ENCODE assay signal across 24 mouse cellular contexts in genomic region chr2:171638931-171639330, GRCm38 (mm10).
"Had no signal": no experiment of that assay in that cellular context is flagged by ENCODE, and none has a peak within 500 bp of the region (broad histone marks: within the 10 kb centered on the region; RNA-seq: fewer than 3 reads in every experiment).

No protein-coding gene starts in this region.

- DNase-seq: kidney, adult 18-20 months; kidney, adult 9 months; kidney, postnatal 14 days; layer of hippocampus, adult 9-11 months; lung, adult 18-20 months; lung, postnatal 14 days; retina, postnatal 1 day; right cerebral cortex, postnatal 25 days; spleen, adult 18-20 months; thymus, adult 2 months; thymus, postnatal 14 days; thymus, postnatal 4 days had no signal

- H3K4me2 ChIP-seq: limb, embryonic 12.5 days; limb, embryonic 15.5 days; lung, embryonic 15.5 days; midbrain, embryonic 13.5 days; neural tube, embryonic 13.5 days; stomach, embryonic 15.5 days had no signal

- ATAC-seq: intestine, embryonic 16.5 days; midbrain, embryonic 13.5 days; midbrain, embryonic 16.5 days had no signal

- H3K9me3 ChIP-seq: limb, embryonic 12.5 days; limb, embryonic 15.5 days; lung, embryonic 15.5 days; midbrain, embryonic 13.5 days; neural tube, embryonic 13.5 days; stomach, embryonic 15.5 days had no signal

- H3K4me3 ChIP-seq: layer of hippocampus, adult 2 months; limb, embryonic 12.5 days; limb, embryonic 15.5 days; lung, embryonic 15.5 days; midbrain, embryonic 13.5 days; myocyte; neural tube, embryonic 13.5 days; stomach, embryonic 15.5 days had no signal

- H3K27ac ChIP-seq: layer of hippocampus, adult 2 months; limb, embryonic 12.5 days; limb, embryonic 15.5 days; liver, embryonic 14.5 days; lung, embryonic 15.5 days; macrophage; midbrain, embryonic 13.5 days; neural tube, embryonic 13.5 days; stomach, embryonic 15.5 days had no signal

- H3K27me3 ChIP-seq: lung, embryonic 15.5 days; midbrain, embryonic 13.5 days; neural tube, embryonic 13.5 days; stomach, embryonic 15.5 days had no signal

- H3K9ac ChIP-seq: limb, embryonic 12.5 days; limb, embryonic 15.5 days; liver, embryonic 14.5 days; lung, embryonic 15.5 days; midbrain, embryonic 13.5 days; neural tube, embryonic 13.5 days; stomach, embryonic 15.5 days had no signal

- H3K36me3 ChIP-seq: limb, embryonic 12.5 days; limb, embryonic 15.5 days; lung, embryonic 15.5 days; midbrain, embryonic 13.5 days; neural tube, embryonic 13.5 days; stomach, embryonic 15.5 days had no signal

- H3K4me1 ChIP-seq: lung, embryonic 15.5 days; stomach, embryonic 15.5 days had no signal
